Mouse (Mus musculus) gastrocnemius, postnatal 4 days (tissue): ENCODE measurements around the gene Eno3. TPM values are rescaled to one million over a fixed set of nuclear protein-coding genes. Genes with fewer than 3 reads are reported as not detected.

Source experiments
- microRNA-seq: library from miRNA; unstranded; fragments of <30 nt; microRNA quantifications from one replicate; pipeline ENCODE4 v1.2.0, GENCODE M21; 2021
- total RNA-seq, 2 experiments: library from RNA; stranded (reverse); gene quantifications; 2 replicates each; pipeline ENCODE4 v1.2.3; 2021

Gene Eno3
- total RNA-seq, 2 experiments from 2014 or later, result 4,042 to 4,361 TPM

Small RNAs within 50 kb of the gene (microRNA-seq; reads per million reads assigned to microRNA genes)
- gene Mir6925, result not detected

Other genes starting within 250 kb of the Eno3 start
- 10 to 100 TPM; 26.1 to 26.5 TPM for gene Pelp1, start 247.2 kb upstream of the Eno3 start, total RNA-seq
- gene Arrb2, start 224.6 kb upstream of the Eno3 start, total RNA-seq, result 10 to 100 TPM; 20.4 to 24.7 TPM
- gene Med11, start 205.3 kb upstream of the Eno3 start, total RNA-seq, result 10 to 100 TPM; 11.2 TPM
- gene Zmynd15, start 197.8 kb upstream of the Eno3 start, total RNA-seq, result 1 to 10 TPM in 1 of 2 experiments, under 1 TPM in 1; 0.96 to 1.3 TPM
- gene Cxcl16, start 197.2 kb upstream of the Eno3 start, total RNA-seq, result 1 to 10 TPM; 5.0 to 5.1 TPM
- gene Tm4sf5, start 152.0 kb upstream of the Eno3 start, total RNA-seq, result not detected
- gene Vmo1, start 142.6 kb upstream of the Eno3 start, total RNA-seq, result under 1 TPM; 0.86 to 0.88 TPM
- gene Gltpd2, start 138.0 kb upstream of the Eno3 start, total RNA-seq, result under 1 TPM in 1 of 2 experiments, not detected in 1; 0.25 TPM
- 100 to 1,000 TPM; 349 to 357 TPM for gene Psmb6, start 131.8 kb upstream of the Eno3 start, total RNA-seq
- gene Gm40193, start 124.3 kb upstream of the Eno3 start, total RNA-seq, result not detected
- gene Pld2, start 117.1 kb upstream of the Eno3 start, total RNA-seq, result 10 to 100 TPM; 23.4 to 23.6 TPM
- gene Mink1, start 94.3 kb upstream of the Eno3 start, total RNA-seq, result 10 to 100 TPM; 44.8 to 46.3 TPM
- gene 4930544D05Rik, start 41.4 kb upstream of the Eno3 start, total RNA-seq, result not detected
- 10 to 100 TPM; 13.8 to 21.4 TPM for gene Chrne, start 38.0 kb upstream of the Eno3 start, total RNA-seq
- gene Gp1ba, start 18.1 kb upstream of the Eno3 start, total RNA-seq, result under 1 TPM; 0.32 to 0.39 TPM
- gene Rnf167, start 10.0 kb upstream of the Eno3 start, total RNA-seq, result 10 to 100 TPM; 43.5 to 44.0 TPM
- gene Slc25a11, start 9.7 kb upstream of the Eno3 start, total RNA-seq, result 100 to 1,000 TPM; 222 TPM
- gene Pfn1, start 2.6 kb upstream of the Eno3 start, total RNA-seq, result 100 to 1,000 TPM; 620 to 621 TPM
- 100 to 1,000 TPM; 119 to 129 TPM for gene Spag7, start 12.2 kb downstream of the Eno3 start, total RNA-seq
- 10 to 100 TPM; 18.1 to 20.3 TPM for gene Camta2, start 30.9 kb downstream of the Eno3 start, total RNA-seq
- gene Inca1, start 43.0 kb downstream of the Eno3 start, total RNA-seq, result 1 to 10 TPM; 2.0 to 3.0 TPM
- gene Kif1c, start 43.3 kb downstream of the Eno3 start, total RNA-seq, result 100 to 1,000 TPM; 162 to 166 TPM
- gene Zfp3, start 107.0 kb downstream of the Eno3 start, total RNA-seq, result 10 to 100 TPM; 11.8 to 13.6 TPM
- gene Scimp, start 155.4 kb downstream of the Eno3 start, total RNA-seq, result not detected
- 10 to 100 TPM; 39.4 to 40.7 TPM for gene Rabep1, start 187.6 kb downstream of the Eno3 start, total RNA-seq